Mouse (Mus musculus) neural tube, embryonic 13.5 days (tissue): Measurements from ENCODE around the gene Epgn. TPM values are rescaled to one million over a fixed set of nuclear protein-coding genes. Genes with fewer than 3 reads are reported as not detected.
A peak's percentile ranks its signal among the peaks of the same experiment; 100 is the strongest.

Experiments used
- ATAC-seq: fragments of 200-750 bp; cut with Nextera tagmentation; 2 replicates; pipeline ENCODE4 v1.8.0; 2017; ENCODE audit warnings: low read depth, mild to moderate bottlenecking, moderate TSS enrichment, moderate library complexity
- H3K27ac ChIP-seq: fragments of 300-500 bp; sonication (generic); replicated peaks from 2 replicates; pipeline ENCODE4 v1.5.1; 2015; ENCODE audit warnings: moderate library complexity, mild to moderate bottlenecking, inconsistent platforms
- H3K27me3 ChIP-seq: fragments of 300-500 bp; sonication (generic); 2 replicates; pipeline ENCODE4 v1.6.1; 2015; ENCODE audit warnings: mild to moderate bottlenecking, inconsistent platforms
- H3K36me3 ChIP-seq: fragments of 300-500 bp; sonication (generic); 2 replicates; pipeline ENCODE4 v1.6.1; 2015; ENCODE audit warnings: mild to moderate bottlenecking, inconsistent platforms
- H3K4me1 ChIP-seq: fragments of 300-500 bp; sonication (generic); replicated peaks from 2 replicates; pipeline ENCODE4 v1.6.1; 2015; ENCODE audit warnings: inconsistent platforms
- H3K4me2 ChIP-seq: fragments of 300-500 bp; sonication (generic); 2 replicates; pipeline ENCODE4 v1.6.1; 2015; ENCODE audit warnings: inconsistent platforms, mild to moderate bottlenecking, moderate library complexity
- H3K4me3 ChIP-seq: fragments of 300-500 bp; sonication (generic); 2 replicates; pipeline ENCODE4 v1.5.1; 2015; ENCODE audit warnings: mild to moderate bottlenecking, inconsistent platforms
- H3K9ac ChIP-seq: fragments of 300-500 bp; sonication (generic); 2 replicates; pipeline ENCODE4 v1.6.1; 2015; ENCODE audit warnings: moderate library complexity, mild to moderate bottlenecking, inconsistent platforms
- H3K9me3 ChIP-seq: fragments of 300-500 bp; sonication (generic); 2 replicates; pipeline ENCODE4 v1.6.1; 2016; ENCODE audit warnings: inconsistent platforms
- WGBS: fragments of 180-500 bp; shearing (Covaris S2); methylation state at CpG from one replicate; pipeline ENCODE4 v1.1.7; 2015; 5-methylcytosine and 5-hydroxymethylcytosine counted together
- polyA plus RNA-seq: library from polyadenylated mRNA; unstranded; fragments of >200 nt; fragmentation: Nextera tagmentation; extraction: Ambion mirVana; gene quantifications from 2 replicates; pipeline ENCODE4 v1.2.1, GENCODE M21; 2015

The Epgn gene
- polyA plus RNA-seq, 1 experiment from 2014 or later: 0.14 TPM

- no peak for ATAC-seq
- no peaks in the 10 kb centered on the region for H3K27me3 ChIP-seq
- no peaks in the 10 kb centered on the region for H3K9me3 ChIP-seq
- no peak overlapping the region for H3K4me2 ChIP-seq
- H3K36me3 ChIP-seq: no peaks in the 10 kb centered on the region
- H3K4me3 ChIP-seq: no peak overlapping the region
- H3K9ac ChIP-seq: no peak overlapping the region
- 15% methylated on average over 2 of the region's 2 CpGs for whole genome bisulfite sequencing
- no peak overlapping the region for H3K27ac ChIP-seq
- no peaks in the 10 kb centered on the region; the same call in 1 of the 2 replicates for H3K4me1 ChIP-seq
Observed at GRCm38 (mm10) chr5:91038547-91038946, 11.3 kb downstream of the Epgn start.

DNA sequence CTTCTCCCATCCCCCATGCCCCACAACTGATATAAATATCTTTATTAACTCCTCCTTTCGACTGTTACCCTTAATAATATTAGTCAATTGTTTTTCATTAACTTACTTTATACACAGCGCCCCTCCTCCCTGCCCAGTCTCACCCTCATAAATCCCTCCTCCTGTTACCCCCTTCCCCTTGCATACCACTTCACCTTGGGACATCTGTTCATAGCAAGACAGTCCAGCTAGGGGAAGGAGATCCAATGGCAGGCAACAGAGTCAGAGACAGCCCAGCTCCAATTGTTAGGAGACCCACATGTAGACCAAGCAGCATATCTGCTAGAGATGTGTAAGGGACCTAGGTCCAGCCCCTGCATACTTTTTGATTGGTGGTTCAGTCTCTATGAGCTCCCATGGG lies 11.7 kb downstream of the Epgn start:
- WGBS: 86% methylated on average over 2 of the region's 2 CpGs
- H3K4me1 ChIP-seq: no peaks in the 10 kb centered on the region; the same call in 1 of the 2 replicates
- H3K36me3 ChIP-seq: no peaks in the 10 kb centered on the region
- no peak overlapping the region for H3K27ac ChIP-seq
- no peak for ATAC-seq
- H3K27me3 ChIP-seq: no peaks in the 10 kb centered on the region
- H3K4me2 ChIP-seq: no peak overlapping the region
- no peak overlapping the region for H3K4me3 ChIP-seq
- no peaks in the 10 kb centered on the region for H3K9me3 ChIP-seq
- H3K9ac ChIP-seq: no peak overlapping the region

GRCm38 (mm10) chr5:91047987-91048386 lies 20.7 kb downstream of the Epgn start:
- Histone ChIP-seq H3K27me3 (no peaks in the 10 kb centered on the region), H3K4me3 (no peak overlapping the region), H3K36me3 (no peaks in the 10 kb centered on the region), H3K4me1 (no peaks in the 10 kb centered on the region), H3K9ac (no peak overlapping the region), H3K9me3 (no peaks in the 10 kb centered on the region), H3K4me2 (no peak overlapping the region), H3K27ac (no peak overlapping the region)
- ATAC-seq: no peak
- 86% methylated on average over 6 of the region's 6 CpGs for WGBS

DNA sequence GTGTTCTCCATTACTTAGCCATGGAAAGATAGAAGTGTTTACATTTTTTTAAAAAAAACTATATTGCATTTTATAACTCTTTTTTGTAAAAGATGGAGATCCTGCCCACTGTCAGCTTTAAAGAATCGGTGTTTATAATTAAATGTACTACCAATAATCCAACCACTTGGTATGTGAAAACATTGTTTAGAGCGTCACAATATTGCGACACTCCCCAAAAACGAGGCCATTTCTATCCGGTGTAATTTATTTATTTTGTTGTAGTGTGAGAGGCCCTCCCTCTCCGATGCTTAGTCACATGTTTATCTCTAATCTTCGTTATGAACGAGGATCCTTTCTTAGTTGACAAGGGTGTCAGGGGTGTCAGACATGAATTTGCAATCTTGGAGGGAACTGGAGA lies 21.1 kb downstream of the Epgn start:
- Histone ChIP-seq H3K4me3 (no peak overlapping the region), H3K27me3 (no peaks in the 10 kb centered on the region), H3K9me3 (no peaks in the 10 kb centered on the region), H3K27ac (no peak overlapping the region), H3K36me3 (no peaks in the 10 kb centered on the region), H3K4me2 (no peak overlapping the region), H3K9ac (no peak overlapping the region), H3K4me1 (no peaks in the 10 kb centered on the region)
- WGBS: 91% methylated on average over 8 of the region's 8 CpGs
- no peak for ATAC-seq

GRCm38 (mm10) chr5:91072340-91072739 lies 45.1 kb downstream of the Epgn start:
- no peak overlapping the region for H3K27ac ChIP-seq
- H3K4me2 ChIP-seq: no peak overlapping the region
- no peak overlapping the region for H3K4me3 ChIP-seq
- no peak overlapping the region for H3K9ac ChIP-seq
- peaks cover 24% of the 10 kb centered on the region for H3K27me3 ChIP-seq
- no peak for ATAC-seq
- H3K36me3 ChIP-seq: no peaks in the 10 kb centered on the region
- 67% methylated on average over 4 of the region's 4 CpGs for WGBS
- no peaks in the 10 kb centered on the region for H3K9me3 ChIP-seq
- peaks cover 10% of the 10 kb centered on the region for H3K4me1 ChIP-seq

DNA sequence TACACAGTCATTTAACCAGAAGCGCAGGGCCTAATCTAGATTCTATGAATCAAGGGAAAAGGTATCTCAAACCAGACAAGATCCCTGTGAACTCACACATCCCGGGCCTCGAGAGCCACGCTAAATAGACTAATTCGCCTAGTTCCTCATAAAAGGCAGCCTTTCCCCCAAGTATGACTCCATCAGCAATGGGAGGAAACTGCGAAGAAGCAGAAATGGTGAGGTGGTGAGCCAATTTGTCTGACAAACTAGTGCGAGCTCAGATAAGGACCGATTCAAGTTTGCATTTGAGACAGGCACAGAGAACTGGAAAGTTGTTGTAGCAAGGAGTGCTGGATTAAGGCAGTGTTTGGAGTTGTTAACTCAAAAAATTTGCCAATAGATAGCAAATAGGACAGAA lies 46.4 kb downstream of the Epgn start:
- H3K9me3 ChIP-seq: no peaks in the 10 kb centered on the region
- no peaks in the 10 kb centered on the region for H3K36me3 ChIP-seq
- H3K27me3 ChIP-seq: peaks cover 24% of the 10 kb centered on the region
- no peak overlapping the region for H3K4me2 ChIP-seq
- no peak overlapping the region for H3K4me3 ChIP-seq
- 83% methylated on average over 8 of the region's 8 CpGs for WGBS
- ATAC-seq: no peak
- no peak overlapping the region for H3K9ac ChIP-seq
- H3K27ac ChIP-seq: no peak overlapping the region
- H3K4me1 ChIP-seq: peaks cover 10% of the 10 kb centered on the region

DNA sequence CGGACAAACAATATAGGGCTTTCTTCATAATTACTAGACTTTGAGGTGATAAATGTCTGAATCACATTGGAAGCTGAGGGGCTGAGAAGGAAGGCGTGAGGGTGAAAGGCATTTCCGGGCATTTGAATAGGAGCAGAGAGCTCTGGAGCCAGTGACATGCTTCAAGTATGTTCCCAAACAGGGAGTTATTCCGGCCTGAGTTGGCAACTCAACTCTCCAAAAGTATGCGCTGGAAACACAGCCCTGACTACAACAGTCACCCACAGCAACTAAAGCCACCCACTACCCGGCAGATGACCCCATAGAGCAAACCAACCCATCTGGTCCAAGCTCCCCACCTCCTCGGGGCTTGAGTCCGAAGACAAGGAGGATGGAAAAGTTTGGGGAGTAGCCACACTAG lies 46.8 kb downstream of the Epgn start:
- peak overlapping the region; percentile 56 for H3K4me2 ChIP-seq
- no peaks in the 10 kb centered on the region for H3K9me3 ChIP-seq
- H3K9ac ChIP-seq: no peak overlapping the region
- peaks cover 10% of the 10 kb centered on the region for H3K4me1 ChIP-seq
- no peak overlapping the region for H3K27ac ChIP-seq
- no peaks in the 10 kb centered on the region for H3K36me3 ChIP-seq
- H3K4me3 ChIP-seq: peak overlapping the region; percentile 32
- no peak for ATAC-seq
- peaks cover 24% of the 10 kb centered on the region for H3K27me3 ChIP-seq
- WGBS: 46% methylated on average over 8 of the region's 8 CpGs

DNA sequence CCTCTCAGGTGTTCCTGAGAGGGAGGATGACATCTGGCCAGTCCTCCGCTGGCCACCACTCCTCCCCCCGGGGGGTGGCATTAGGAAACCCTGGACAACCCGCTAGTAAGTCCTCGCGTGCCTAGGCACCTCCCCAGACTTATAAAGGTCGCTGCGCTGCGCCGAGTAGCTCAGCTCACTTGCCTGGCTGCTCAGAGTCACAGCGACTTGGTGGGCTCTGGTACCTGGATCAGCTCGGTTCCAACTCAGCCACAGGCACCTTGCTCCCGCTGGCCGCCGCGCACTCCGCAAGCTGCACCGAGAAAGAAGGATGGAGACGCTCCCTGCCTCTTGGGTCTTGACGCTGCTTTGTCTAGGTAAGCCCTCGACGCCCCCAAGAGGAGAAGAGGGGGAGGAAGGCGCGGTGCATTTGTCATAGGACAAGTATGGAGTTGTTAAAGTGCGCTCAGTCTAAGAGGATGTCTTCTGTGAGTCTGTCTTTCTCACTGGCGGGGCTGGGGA lies 47.2 kb downstream of the Epgn start, which contains the start of gene Ereg:
TSS of gene Ereg (plus strand) at position 173 of the 501 bp plus-strand sequence.
- peak within 1 kb of the TSS; percentile 32 for H3K4me3 ChIP-seq
- H3K9me3 ChIP-seq: no peaks in the 10 kb centered on the region
- ATAC-seq: peak; percentile 59
- peaks cover 24% of the 10 kb centered on the region for H3K27me3 ChIP-seq
- peak within 1 kb of the TSS; percentile 56 for H3K4me2 ChIP-seq
- WGBS: 2% methylated on average over 25 of the region's 25 CpGs
- H3K4me1 ChIP-seq: peaks cover 10% of the 10 kb centered on the region
- no peak within 1 kb of the TSS for H3K27ac ChIP-seq
- H3K36me3 ChIP-seq: no peaks in the 10 kb centered on the region
- peak within 1 kb of the TSS; percentile 49 for H3K9ac ChIP-seq

- Histone ChIP-seq H3K4me2 (peak overlapping the region; percentile 56), H3K4me1 (peaks cover 10% of the 10 kb centered on the region), H3K27ac (no peak overlapping the region), H3K9ac (no peak overlapping the region), H3K36me3 (no peaks in the 10 kb centered on the region), H3K4me3 (no peak overlapping the region), H3K9me3 (no peaks in the 10 kb centered on the region), H3K27me3 (peaks cover 24% of the 10 kb centered on the region)
- 33% methylated on average over 1 of the region's 1 CpGs for whole genome bisulfite sequencing
- no peak for ATAC-seq
Observed at GRCm38 (mm10) chr5:91075021-91075420, 47.8 kb downstream of the Epgn start.

DNA sequence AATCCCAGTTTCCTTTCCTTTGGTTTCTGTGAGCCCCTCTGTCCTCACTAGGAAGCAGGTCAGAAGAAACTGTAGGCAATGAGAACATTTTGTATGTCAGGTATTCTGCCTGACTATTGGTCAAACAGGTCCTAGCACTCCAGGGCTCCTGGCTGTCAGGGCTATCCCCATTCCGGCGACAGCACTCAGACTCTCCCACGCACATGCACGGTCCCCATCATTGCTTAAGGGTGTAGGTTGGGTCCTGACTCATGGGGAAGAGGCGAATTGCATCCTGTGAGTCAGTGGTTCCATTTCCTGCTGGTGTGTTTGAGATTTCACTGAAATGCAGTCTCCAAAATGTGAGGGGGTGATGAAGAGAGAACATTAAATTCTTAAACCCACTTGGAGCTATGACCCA lies 55.8 kb downstream of the Epgn start:
- no peak for ATAC-seq
- no peaks in the 10 kb centered on the region for H3K4me1 ChIP-seq
- H3K27me3 ChIP-seq: no peaks in the 10 kb centered on the region
- H3K36me3 ChIP-seq: no peaks in the 10 kb centered on the region
- no peak overlapping the region for H3K9ac ChIP-seq
- no peaks in the 10 kb centered on the region for H3K9me3 ChIP-seq
- WGBS: 86% methylated on average over 5 of the region's 5 CpGs
- no peak overlapping the region for H3K4me3 ChIP-seq
- no peak overlapping the region for H3K27ac ChIP-seq
- H3K4me2 ChIP-seq: no peak overlapping the region

Other genes with a start within 250 kb of the Epgn start
- not detected in 2 replicates for gene Cxcl3, start 241.4 kb upstream of the Epgn start, polyA plus RNA-seq
- gene Cxcl15, start 232.9 kb upstream of the Epgn start, polyA plus RNA-seq: not detected in 2 replicates
- not detected in 2 replicates for gene Cxcl1, start 136.2 kb upstream of the Epgn start, polyA plus RNA-seq
- gene Cxcl2, start 123.6 kb upstream of the Epgn start, polyA plus RNA-seq: not detected in 2 replicates
- gene Mthfd2l, start 96.3 kb upstream of the Epgn start, polyA plus RNA-seq: 97.4 and 98.2 TPM in 2 replicates
- gene Ereg, start 47.2 kb downstream of the Epgn start, polyA plus RNA-seq: not detected in 2 replicates
- 1.8 and 2.6 TPM in 2 replicates for gene Areg, start 112.1 kb downstream of the Epgn start, polyA plus RNA-seq